Mouse (Mus musculus): ENCODE results near the gene Sh3pxd2b. TPM values are rescaled to one million over a fixed set of nuclear protein-coding genes. Genes with fewer than 3 reads are reported as not detected.

Gene Sh3pxd2b
- polyA plus RNA-seq, 1 experiment from 2014 or later: 31.3 TPM

DNA sequence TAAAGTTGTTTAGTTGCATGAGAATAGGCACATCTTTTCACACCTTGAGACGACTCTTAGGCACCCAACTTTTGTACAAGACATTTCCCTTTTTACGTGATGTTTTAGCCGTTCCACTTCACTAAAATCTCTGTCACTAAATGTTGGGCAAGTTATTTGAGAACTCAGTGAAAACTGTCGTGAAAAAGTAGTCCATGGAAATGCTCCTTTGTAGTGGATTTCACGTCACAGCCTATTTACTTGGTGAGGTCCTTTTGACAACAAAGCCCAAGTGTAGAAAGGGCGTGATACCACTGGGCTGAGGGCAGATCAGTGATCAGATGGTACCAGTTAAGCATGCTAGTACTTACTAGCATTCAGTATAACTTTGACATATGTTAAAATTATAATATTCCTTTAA lies 108.7 kb downstream of the Sh3pxd2b start:
- H3K27ac ChIP-seq (replicated peaks; ENCODE audit: low read depth, low read length): peak overlapping the region; percentile 97
- no peak for ATAC-seq (ENCODE audit: low read depth)
- H3K4me2 ChIP-seq (ENCODE audit: low read depth, low read length): peak overlapping the region; percentile 90
- no peaks in the 10 kb centered on the region for H3K36me3 ChIP-seq (ENCODE audit: control insufficient read depth, insufficient read depth, low read length)
- peak overlapping the region; percentile 94 for H3K9ac ChIP-seq (ENCODE audit: low read depth, low read length)
- WGBS: 10% methylated on average over 6 of the region's 6 CpGs
- peak overlapping the region; percentile 98 for H3K4me3 ChIP-seq (ENCODE audit: low read depth, low read length)
- H3K4me1 ChIP-seq (ENCODE audit: control insufficient read depth, insufficient read depth, low read length): peaks cover 19% of the 10 kb centered on the region
- peak; percentile 28 for DNase-seq (ENCODE audit: low spot score)
- H3K27me3 ChIP-seq (replicated peaks; ENCODE audit: control insufficient read depth, insufficient read depth, low read length): no peaks in the 10 kb centered on the region
- H3K9me3 ChIP-seq (ENCODE audit: control insufficient read depth, low read length): no peaks in the 10 kb centered on the region

DNA sequence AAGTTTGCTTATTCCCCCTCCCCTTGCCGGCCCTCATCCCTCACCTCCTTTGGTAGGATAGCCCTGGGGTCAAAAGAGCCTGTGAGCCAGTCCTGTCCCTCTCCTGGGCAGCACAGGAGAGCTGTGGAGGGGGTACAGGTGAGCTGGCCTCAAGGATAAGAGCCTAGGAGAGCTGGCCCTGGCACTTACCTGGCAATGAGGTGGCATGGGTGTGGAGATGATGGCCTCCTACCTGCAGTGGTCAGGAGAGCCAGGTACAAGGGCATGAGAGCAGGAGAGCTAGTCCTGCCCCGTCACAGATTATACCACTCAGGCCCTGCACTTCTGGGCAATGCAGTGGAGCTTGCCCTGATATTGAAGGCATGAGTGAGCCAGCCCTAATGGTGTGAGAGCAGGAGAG lies 116.7 kb downstream of the Sh3pxd2b start:
- H3K9ac ChIP-seq (ENCODE audit: low read depth, low read length): no peak overlapping the region

DNA sequence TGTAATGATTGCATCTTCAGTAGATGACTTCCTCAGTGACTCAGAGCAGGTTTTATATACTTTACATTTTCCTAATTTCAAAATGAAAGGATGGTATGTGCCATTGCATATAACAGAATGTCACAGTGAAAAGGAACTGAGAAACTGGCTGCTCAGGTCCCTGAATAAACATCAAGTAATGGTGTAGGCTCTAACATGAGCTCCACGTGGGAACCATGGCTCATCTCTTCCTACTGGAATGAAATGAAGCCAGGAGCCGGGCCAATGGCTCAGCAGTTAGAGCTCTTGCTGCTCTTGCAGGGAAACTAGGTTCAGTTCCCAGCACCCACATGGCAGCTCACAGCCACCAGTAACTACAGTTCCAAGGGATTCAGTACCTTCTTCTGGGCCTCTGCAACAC lies 124.3 kb downstream of the Sh3pxd2b start:
- Histone ChIP-seq H3K27me3 (replicated peaks; ENCODE audit: control insufficient read depth, insufficient read depth, low read length) (no peaks in the 10 kb centered on the region), H3K9me3 (ENCODE audit: control insufficient read depth, low read length) (no peaks in the 10 kb centered on the region), H3K4me3 (ENCODE audit: low read depth, low read length) (no peak overlapping the region), H3K4me1 (ENCODE audit: control insufficient read depth, insufficient read depth, low read length) (no peaks in the 10 kb centered on the region), H3K27ac (replicated peaks; ENCODE audit: low read depth, low read length) (no peak overlapping the region), H3K36me3 (ENCODE audit: control insufficient read depth, insufficient read depth, low read length) (0 out of 2 replicates have a peak, but pooled peaks cover 6% of the 10 kb centered on the region), H3K4me2 (ENCODE audit: low read depth, low read length) (no peak overlapping the region), H3K9ac (ENCODE audit: low read depth, low read length) (no peak overlapping the region)
- 72% methylated on average over 2 of the region's 2 CpGs for WGBS
- ATAC-seq (ENCODE audit: low read depth) (no peak), DNase-seq (ENCODE audit: low spot score) (no peak)

More for the DNA sequence above, 116.7 kb downstream of the Sh3pxd2b start:
- Histone ChIP-seq H3K27me3 (replicated peaks; ENCODE audit: control insufficient read depth, insufficient read depth, low read length) (no peaks in the 10 kb centered on the region), H3K27ac (replicated peaks; ENCODE audit: low read depth, low read length) (no peak overlapping the region), H3K36me3 (ENCODE audit: control insufficient read depth, insufficient read depth, low read length) (0 out of 2 replicates have a peak, but pooled peaks cover 6% of the 10 kb centered on the region), H3K4me2 (ENCODE audit: low read depth, low read length) (no peak overlapping the region), H3K4me3 (ENCODE audit: low read depth, low read length) (no peak overlapping the region), H3K4me1 (ENCODE audit: control insufficient read depth, insufficient read depth, low read length) (0 out of 2 replicates have a peak, but pooled peaks cover 3% of the 10 kb centered on the region), H3K9me3 (ENCODE audit: control insufficient read depth, low read length) (no peaks in the 10 kb centered on the region)
- DNase-seq (ENCODE audit: low spot score) (no peak), ATAC-seq (ENCODE audit: low read depth) (no peak)
- WGBS: 56% methylated on average over 2 of the region's 2 CpGs

DNA sequence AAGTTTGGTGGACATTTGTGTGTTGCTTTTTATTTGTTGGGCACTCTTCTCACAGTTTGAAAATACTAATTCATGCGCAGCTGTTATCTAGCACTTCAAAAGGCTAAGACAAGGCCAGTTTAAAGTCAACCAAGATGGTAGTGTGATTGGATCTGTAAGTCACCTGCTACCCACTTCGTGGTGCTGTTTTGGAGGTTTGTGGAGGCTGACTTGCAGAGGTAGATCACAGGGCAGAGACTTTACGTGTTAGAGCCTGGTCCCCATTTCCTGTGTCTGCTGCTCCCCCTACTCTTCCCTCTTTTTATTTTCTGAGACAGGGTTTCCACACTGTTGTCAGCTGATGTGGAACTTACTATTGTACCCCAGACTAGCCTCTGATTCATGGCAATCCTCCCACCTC lies 127.1 kb downstream of the Sh3pxd2b start:
- no peak overlapping the region for H3K9ac ChIP-seq (ENCODE audit: low read depth, low read length)
- H3K36me3 ChIP-seq (ENCODE audit: control insufficient read depth, insufficient read depth, low read length): no peaks in the 10 kb centered on the region
- H3K4me2 ChIP-seq (ENCODE audit: low read depth, low read length): no peak overlapping the region
- WGBS: 80% methylated on average over 3 of the region's 3 CpGs
- ATAC-seq (ENCODE audit: low read depth) (no peak), DNase-seq (ENCODE audit: low spot score) (no peak)
- no peaks in the 10 kb centered on the region for H3K4me1 ChIP-seq (ENCODE audit: control insufficient read depth, insufficient read depth, low read length)
- H3K27ac ChIP-seq (replicated peaks; ENCODE audit: low read depth, low read length): no peak overlapping the region
- no peaks in the 10 kb centered on the region for H3K9me3 ChIP-seq (ENCODE audit: control insufficient read depth, low read length)
- H3K4me3 ChIP-seq (ENCODE audit: low read depth, low read length): no peak overlapping the region
- no peaks in the 10 kb centered on the region for H3K27me3 ChIP-seq (replicated peaks; ENCODE audit: control insufficient read depth, insufficient read depth, low read length)

DNA sequence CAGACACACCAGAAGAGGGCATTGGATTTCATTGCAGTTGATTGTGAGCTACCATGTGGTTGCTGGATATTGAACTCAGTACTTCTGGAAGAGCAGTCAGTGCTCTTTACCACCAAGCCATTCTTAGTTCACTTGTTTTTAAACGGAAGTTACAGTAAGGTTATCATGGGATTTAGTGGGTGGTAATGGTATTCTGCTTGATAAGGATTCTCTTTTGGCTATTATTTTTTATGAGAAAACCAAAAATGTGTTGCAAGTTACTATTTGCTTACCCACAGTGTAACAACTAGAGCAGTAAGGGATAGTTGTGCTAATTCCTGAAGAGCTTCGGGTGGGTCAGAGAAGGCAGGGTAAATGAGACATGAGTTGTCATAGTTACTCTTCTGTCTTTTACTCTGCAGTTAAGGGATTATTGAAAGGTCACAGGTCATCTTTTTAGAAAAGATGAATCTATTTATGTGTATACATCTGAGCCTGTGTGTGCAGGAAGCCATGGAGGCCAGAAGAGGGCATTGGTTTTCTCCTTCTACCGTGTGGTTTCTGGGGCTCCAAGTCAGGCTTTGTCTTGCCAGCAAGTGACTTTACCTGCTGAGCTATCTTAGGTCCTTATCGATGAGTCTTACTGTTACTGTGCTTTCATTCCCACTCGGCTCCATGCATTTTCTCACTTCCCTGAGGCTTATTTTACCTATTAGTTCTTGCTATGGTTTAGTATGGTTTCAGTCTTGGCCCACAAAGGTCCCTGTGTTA lies 128.0 kb downstream of the Sh3pxd2b start:
- Histone ChIP-seq H3K4me1 (ENCODE audit: control insufficient read depth, insufficient read depth, low read length) (no peaks in the 10 kb centered on the region), H3K27ac (replicated peaks; ENCODE audit: low read depth, low read length) (no peak overlapping the region), H3K36me3 (ENCODE audit: control insufficient read depth, insufficient read depth, low read length) (no peaks in the 10 kb centered on the region), H3K27me3 (replicated peaks; ENCODE audit: control insufficient read depth, insufficient read depth, low read length) (no peaks in the 10 kb centered on the region), H3K9ac (ENCODE audit: low read depth, low read length) (no peak overlapping the region), H3K9me3 (ENCODE audit: control insufficient read depth, low read length) (no peaks in the 10 kb centered on the region), H3K4me3 (ENCODE audit: low read depth, low read length) (no peak overlapping the region), H3K4me2 (ENCODE audit: low read depth, low read length) (no peak overlapping the region)
- DNase-seq (ENCODE audit: low spot score) (no peak), ATAC-seq (ENCODE audit: low read depth) (no peak)
- 81% methylated on average over 5 of the region's 5 CpGs for WGBS

Other genes with a start within 250 kb of the Sh3pxd2b start
- gene Il9r, start 147.5 kb upstream of the Sh3pxd2b start, polyA plus RNA-seq (2014; fragmentation: Nextera tagmentation; extraction: Ambion mirVana): 0.14 and 0.22 TPM in 2 replicates
- 43.2 and 46.4 TPM in 2 replicates for gene Snrnp25, start 142.4 kb upstream of the Sh3pxd2b start, polyA plus RNA-seq (2014; fragmentation: Nextera tagmentation; extraction: Ambion mirVana)
- 58.4 and 60.1 TPM in 2 replicates for gene Rhbdf1, start 125.5 kb upstream of the Sh3pxd2b start, polyA plus RNA-seq (2014; fragmentation: Nextera tagmentation; extraction: Ambion mirVana)
- gene Mpg, start 121.3 kb upstream of the Sh3pxd2b start, polyA plus RNA-seq (2014; fragmentation: Nextera tagmentation; extraction: Ambion mirVana): 29.7 and 34.1 TPM in 2 replicates
- 22.3 and 27.0 TPM in 2 replicates for gene Nprl3, start 80.1 kb upstream of the Sh3pxd2b start, polyA plus RNA-seq (2014; fragmentation: Nextera tagmentation; extraction: Ambion mirVana)
- gene Hba-x, start 71.4 kb upstream of the Sh3pxd2b start, polyA plus RNA-seq (2014; fragmentation: Nextera tagmentation; extraction: Ambion mirVana): 79.8 and 206 TPM in 2 replicates
- gene Hba-a1, start 64.3 kb upstream of the Sh3pxd2b start, polyA plus RNA-seq (2014; fragmentation: Nextera tagmentation; extraction: Ambion mirVana): 6,016 and 7,188 TPM in 2 replicates
- gene Hbq1b, start 60.9 kb upstream of the Sh3pxd2b start, polyA plus RNA-seq (2014; fragmentation: Nextera tagmentation; extraction: Ambion mirVana): 1.2 and 1.7 TPM in 2 replicates
- 15,250 and 18,270 TPM in 2 replicates for gene Hba-a2, start 51.3 kb upstream of the Sh3pxd2b start, polyA plus RNA-seq (2014; fragmentation: Nextera tagmentation; extraction: Ambion mirVana)
- 1.0 and 1.8 TPM in 2 replicates for gene Hbq1a, start 47.8 kb upstream of the Sh3pxd2b start, polyA plus RNA-seq (2014; fragmentation: Nextera tagmentation; extraction: Ambion mirVana)
- gene Ubtd2, start 107.5 kb downstream of the Sh3pxd2b start, polyA plus RNA-seq (2014; fragmentation: Nextera tagmentation; extraction: Ambion mirVana): 86.4 and 95.9 TPM in 2 replicates
- gene Efcab9, start 184.3 kb downstream of the Sh3pxd2b start, polyA plus RNA-seq (2014; fragmentation: Nextera tagmentation; extraction: Ambion mirVana): 0.31 TPM in 1 of 2 replicates, not detected in the other
- gene Stk10, start 185.5 kb downstream of the Sh3pxd2b start, polyA plus RNA-seq (2014; fragmentation: Nextera tagmentation; extraction: Ambion mirVana): 2.8 and 2.9 TPM in 2 replicates

Data from embryonic facial prominence, embryonic 14.5 days (tissue).